Mouse (Mus musculus) small intestine, adult 2 months (tissue): ENCODE measurements around the gene Prkag2. TPM values are rescaled to one million over a fixed set of nuclear protein-coding genes. Genes with fewer than 3 reads are reported as not detected.
"Not testable (repeated sequence)": the region's sequence is repeated elsewhere in the genome, so short reads cannot be mapped to it uniquely, and the experiment has no call there.

Experiments used
- H3K27ac ChIP-seq: fragments of 200-500 bp; 2 replicates; pipeline ENCODE4 v1.5.1; 2012; ENCODE audit warnings: low read depth, low read length, control low read depth, inconsistent platforms; ENCODE audit not compliant: insufficient read depth
- H3K27me3 ChIP-seq: fragments of 200-500 bp; 2 replicates; pipeline ENCODE4 v1.6.1; 2012; ENCODE audit warnings: mild to moderate bottlenecking, moderate library complexity, low read length, inconsistent platforms; ENCODE audit not compliant: control insufficient read depth, insufficient read depth
- H3K36me3 ChIP-seq: fragments of 200-500 bp; 2 replicates; pipeline ENCODE4 v1.6.1; 2012; ENCODE audit warnings: mild to moderate bottlenecking, low read length, control low read depth, inconsistent platforms; ENCODE audit not compliant: control insufficient read depth, insufficient read depth
- H3K4me1 ChIP-seq: fragments of 200-500 bp; 2 replicates; pipeline ENCODE4 v1.6.1; 2012; ENCODE audit warnings: low read length, inconsistent platforms, mixed read lengths; ENCODE audit not compliant: control insufficient read depth, insufficient read depth, insufficient read length
- H3K4me3 ChIP-seq: fragments of 200-500 bp; 2 replicates; pipeline ENCODE4 v1.5.1; 2012; ENCODE audit warnings: low read depth, mild to moderate bottlenecking, control low read depth, inconsistent platforms, low read length, moderate library complexity
- CTCF ChIP-seq: fragments of 200-500 bp; IDR thresholded peaks from 2 replicates; pipeline ENCODE4 v1.5.1; 2012; ENCODE audit warnings: low read depth, mild to moderate bottlenecking, control low read depth, inconsistent platforms, low read length, moderate library complexity, mixed read lengths; ENCODE audit not compliant: insufficient replicate concordance, insufficient read length; ENCODE audit errors: extremely low read depth
- POLR2A ChIP-seq: fragments of 200-500 bp; IDR thresholded peaks from 2 replicates; pipeline ENCODE4 v1.6.1; 2012; ENCODE audit warnings: low read depth, mild to moderate bottlenecking, control low read depth, inconsistent platforms, low read length, moderate library complexity
- WGBS: fragments of 180-500 bp; shearing (Covaris S2); methylation state at CpG from one replicate; pipeline ENCODE4 v1.1.7; 2018; 5-methylcytosine and 5-hydroxymethylcytosine counted together
- polyA plus RNA-seq: library from polyadenylated mRNA; depleted of rRNA; stranded (reverse); fragments of >200 nt; gene quantifications from 2 replicates; pipeline ENCODE4 v1.2.3, GENCODE M21; 2012

The Prkag2 gene
- polyA plus RNA-seq, 1 experiment, result 13.8 TPM

DNA sequence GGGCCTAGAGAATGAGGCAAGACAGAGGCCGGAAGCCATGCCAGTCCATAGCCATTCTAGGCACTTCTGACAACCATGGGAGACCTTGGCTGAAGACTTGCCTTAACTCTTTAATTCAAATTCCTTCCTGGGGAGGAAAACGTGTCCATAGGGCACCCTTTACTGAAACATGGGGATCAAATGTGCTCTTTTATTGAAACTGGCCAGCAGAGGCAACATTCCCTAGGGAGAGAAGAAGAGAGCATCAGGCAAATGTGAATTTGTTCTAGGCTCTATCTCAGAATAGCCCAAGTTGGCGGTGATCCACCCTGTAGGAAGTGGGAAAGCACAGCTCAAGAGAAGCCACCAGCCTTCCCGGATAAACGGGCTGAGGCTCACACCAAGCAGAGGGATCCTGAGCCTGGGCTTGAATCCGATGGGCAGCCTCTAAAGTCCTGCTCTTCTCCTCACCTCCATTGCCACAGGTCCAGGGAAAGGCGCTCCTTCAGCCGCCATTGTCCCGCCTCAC, 19.9 kb downstream of the Prkag2 start:
- TF ChIP-seq CTCF (no peak), POLR2A (no peak)
- H3K27me3 ChIP-seq, result no peaks in the 10 kb centered on the region
- 93% methylated on average over 9 of the region's 9 CpGs for WGBS
- no peak overlapping the region for H3K27ac ChIP-seq
- H3K4me1 ChIP-seq, result peaks cover 3% of the 10 kb centered on the region; the same call in 1 of the 2 replicates
- no peak overlapping the region for H3K4me3 ChIP-seq
- no peaks in the 10 kb centered on the region for H3K36me3 ChIP-seq

DNA sequence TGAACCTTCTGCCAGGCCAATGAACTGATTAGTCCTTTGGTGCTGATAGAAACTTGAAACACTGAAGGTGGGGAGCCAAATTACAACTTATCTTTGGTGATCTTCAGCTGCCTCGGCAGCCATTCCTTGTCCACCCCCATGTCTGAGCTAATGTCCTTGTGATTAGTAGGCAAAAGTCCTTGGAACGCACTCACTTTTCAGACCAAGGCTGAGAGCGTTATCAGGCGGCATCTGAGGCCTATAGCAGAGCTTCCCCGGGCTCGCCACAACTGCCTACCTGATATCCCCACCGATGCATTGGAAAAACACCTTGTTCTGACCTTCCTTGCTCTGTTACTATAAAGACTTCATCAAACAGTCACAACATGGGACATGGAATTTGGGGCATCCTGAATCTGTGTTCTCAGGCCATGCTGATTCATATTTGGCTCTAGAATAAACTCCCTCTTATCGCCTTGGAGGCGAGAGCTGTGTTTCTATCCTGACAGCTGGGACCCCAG, 20.6 kb downstream of the Prkag2 start:
- Histone ChIP-seq H3K4me1 (peaks cover 3% of the 10 kb centered on the region; the same call in 1 of the 2 replicates), H3K27me3 (no peaks in the 10 kb centered on the region), H3K36me3 (no peaks in the 10 kb centered on the region), H3K27ac (no peak overlapping the region), H3K4me3 (no peak overlapping the region)
- 86% methylated on average over 9 of the region's 9 CpGs for WGBS
- TF ChIP-seq POLR2A (no peak), CTCF (no peak)

DNA sequence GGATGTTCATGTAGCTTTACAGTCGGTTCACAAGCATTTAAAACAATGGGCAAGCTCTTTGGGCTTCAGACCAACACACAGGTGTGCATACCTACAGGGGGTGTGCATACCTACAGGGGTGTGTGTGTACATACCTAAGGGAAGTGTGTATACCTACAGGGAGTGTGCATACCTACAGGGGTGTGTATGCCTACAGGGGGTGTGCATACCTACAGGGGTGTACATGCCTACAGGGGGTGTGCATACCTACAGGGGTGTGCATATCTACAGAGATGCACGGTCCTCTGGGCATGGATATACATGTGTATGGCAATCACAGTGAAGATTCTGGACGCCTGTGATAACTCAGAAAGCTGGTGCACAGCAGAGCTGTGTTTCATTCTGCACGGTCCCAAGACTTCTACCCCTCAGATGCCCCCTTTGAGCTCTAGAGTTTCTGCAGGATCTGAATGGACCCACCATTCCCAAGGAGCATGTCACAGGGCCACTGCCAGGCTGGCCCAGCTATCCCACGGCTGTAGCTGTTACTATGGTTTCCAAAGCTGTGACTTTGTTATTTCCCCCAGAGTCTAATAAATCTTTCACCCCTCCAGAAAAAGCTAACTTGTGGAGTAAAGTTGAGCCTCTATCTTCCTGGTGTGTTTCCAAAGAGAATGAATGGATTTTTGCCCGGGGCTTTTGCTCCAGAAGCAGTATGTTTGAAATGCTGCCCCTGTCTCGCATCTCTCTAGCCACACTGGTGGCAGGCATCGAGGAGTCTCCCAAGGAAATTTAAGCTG, 22.4 kb downstream of the Prkag2 start:
- 82% methylated on average over 8 of the region's 8 CpGs for WGBS
- Histone ChIP-seq H3K4me1 (peaks cover 3% of the 10 kb centered on the region; the same call in 1 of the 2 replicates), H3K4me3 (no peak overlapping the region), H3K27me3 (no peaks in the 10 kb centered on the region), H3K27ac (no peak overlapping the region), H3K36me3 (no peaks in the 10 kb centered on the region)
- no peak for TF ChIP-seq POLR2A
- TF ChIP-seq CTCF, result no peak

DNA sequence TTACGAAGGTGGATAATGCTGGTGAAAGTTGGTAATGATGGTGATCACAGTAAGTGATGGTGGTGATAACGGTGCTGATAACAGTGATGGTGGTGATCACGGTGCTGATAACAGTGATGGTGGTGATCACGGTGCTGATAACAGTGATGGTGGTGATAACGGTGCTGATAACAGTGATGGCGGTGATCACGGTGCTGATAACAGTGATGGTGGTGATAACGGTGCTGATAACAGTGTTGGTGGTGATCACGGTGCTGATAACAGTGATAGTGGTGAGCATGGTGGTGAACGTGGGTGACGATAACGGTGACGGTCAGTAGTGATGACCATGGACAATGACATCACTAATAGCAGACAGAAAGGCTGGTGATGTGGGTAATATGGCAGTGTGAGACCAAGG, 23.2 kb downstream of the Prkag2 start:
- not testable (repeated sequence) for H3K4me1 ChIP-seq, H3K36me3 ChIP-seq, H3K27ac ChIP-seq, H3K27me3 ChIP-seq, H3K4me3 ChIP-seq
- 91% methylated on average over 13 of the region's 13 CpGs for WGBS

DNA sequence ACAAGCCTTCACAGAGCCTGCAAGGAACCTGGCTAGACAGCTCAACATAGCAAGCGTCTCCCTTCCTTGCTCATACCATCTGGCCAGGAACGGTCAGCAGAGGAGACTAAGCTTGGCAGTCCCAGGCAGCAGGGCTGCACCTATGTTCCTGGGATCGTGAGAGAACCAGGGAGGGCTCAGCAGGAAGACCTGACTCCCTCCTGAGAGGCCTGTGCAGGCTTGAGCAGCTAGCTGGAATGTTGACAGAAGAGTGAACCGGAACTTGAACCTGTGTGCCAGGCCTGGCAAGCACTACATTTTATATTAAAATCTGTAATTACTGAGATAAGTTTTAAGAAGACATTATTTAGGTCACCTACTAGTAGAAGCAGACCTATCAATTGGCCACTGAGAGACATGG, 24.8 kb downstream of the Prkag2 start:
- Histone ChIP-seq H3K36me3 (no peaks in the 10 kb centered on the region), H3K4me3 (no peak overlapping the region), H3K27me3 (no peaks in the 10 kb centered on the region), H3K27ac (no peak overlapping the region), H3K4me1 (no peaks in the 10 kb centered on the region)
- no peak for TF ChIP-seq POLR2A
- TF ChIP-seq CTCF, result no peak
- WGBS, result 85% methylated on average over 4 of the region's 4 CpGs

DNA sequence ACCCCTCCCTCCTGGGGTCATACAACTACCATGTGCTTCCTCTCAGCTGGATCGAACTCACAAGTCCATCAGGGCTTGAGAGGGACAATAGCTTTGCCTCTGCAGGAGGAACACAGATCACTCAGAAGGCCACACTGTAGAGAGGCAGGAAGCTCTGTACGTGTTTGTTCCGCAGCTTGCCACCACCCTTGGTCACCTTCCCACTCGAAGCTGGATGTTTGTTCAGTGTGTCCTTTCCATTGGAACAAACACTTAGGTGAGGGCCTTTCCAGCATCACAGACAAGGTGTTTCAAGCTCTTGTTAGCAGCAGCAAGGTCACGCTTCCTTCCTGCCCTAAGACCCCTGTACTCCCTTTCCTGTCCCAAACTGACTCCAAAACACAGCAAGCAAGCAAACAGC, 30.6 kb downstream of the Prkag2 start:
- no peaks in the 10 kb centered on the region for H3K27me3 ChIP-seq
- no peak overlapping the region for H3K4me3 ChIP-seq
- TF ChIP-seq CTCF, result no peak
- TF ChIP-seq POLR2A, result no peak
- no peaks in the 10 kb centered on the region for H3K36me3 ChIP-seq
- 75% methylated on average over 5 of the region's 5 CpGs for WGBS
- H3K27ac ChIP-seq, result no peak overlapping the region
- H3K4me1 ChIP-seq, result peaks cover 18% of the 10 kb centered on the region

DNA sequence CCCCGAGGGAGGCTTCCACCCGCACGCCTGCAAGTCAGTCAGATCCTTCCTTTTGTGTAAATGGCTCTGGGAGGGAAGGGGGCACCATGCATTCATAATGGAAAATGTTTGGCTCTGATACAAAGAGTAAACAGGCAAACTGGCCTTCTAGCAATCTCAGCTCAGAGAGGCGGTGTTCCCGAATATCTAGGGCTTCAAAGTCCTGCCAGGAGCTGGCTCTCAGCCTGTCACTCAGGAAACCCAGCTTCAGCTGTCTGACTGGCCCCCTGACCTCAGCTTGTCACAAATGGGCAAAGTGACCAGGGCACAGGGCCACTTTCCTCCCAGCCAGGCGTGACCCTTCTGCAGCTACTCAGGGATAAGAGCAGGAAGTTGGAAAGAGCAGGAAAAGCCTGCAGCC, 33.3 kb downstream of the Prkag2 start:
- H3K27me3 ChIP-seq, result no peaks in the 10 kb centered on the region
- no peak overlapping the region for H3K4me3 ChIP-seq
- H3K4me1 ChIP-seq, result peaks cover 20% of the 10 kb centered on the region
- H3K36me3 ChIP-seq, result no peaks in the 10 kb centered on the region
- no peak for TF ChIP-seq POLR2A
- no peak for TF ChIP-seq CTCF
- 14% methylated on average over 6 of the region's 6 CpGs for WGBS
- H3K27ac ChIP-seq, result no peak overlapping the region
